Mouse (Mus musculus) hindbrain, postnatal 0 days (tissue): ENCODE measurements around the gene Gm20479. TPM values are rescaled to one million over a fixed set of nuclear protein-coding genes. Genes with fewer than 3 reads are reported as not detected.
A peak's percentile ranks its signal among the peaks of the same experiment; 100 is the strongest.

ENCODE experiments used
- ATAC-seq: fragments of 200-750 bp; cut with Nextera tagmentation; 2 replicates; pipeline ENCODE4 v1.8.0; 2017; ENCODE audit warnings: mild to moderate bottlenecking, moderate TSS enrichment, moderate library complexity
- DNase-seq: peaks from one replicate; pipeline ENCODE4 v3.0.0-alpha.2; 2015; ENCODE audit warnings: low spot score
- H3K27ac ChIP-seq: fragments of 300-500 bp; sonication (generic); 2 replicates; pipeline ENCODE4 v1.5.1; 2014; ENCODE audit warnings: mild to moderate bottlenecking
- H3K27me3 ChIP-seq: fragments of 300-500 bp; sonication (generic); 2 replicates; pipeline ENCODE4 v1.6.1; 2014; ENCODE audit warnings: low read length, mixed read lengths; ENCODE audit not compliant: insufficient read depth
- H3K36me3 ChIP-seq: fragments of 300-500 bp; sonication (generic); 2 replicates; pipeline ENCODE4 v1.6.1; 2014; ENCODE audit warnings: low read length, mixed read lengths; ENCODE audit not compliant: insufficient read depth
- H3K4me1 ChIP-seq: fragments of 300-500 bp; sonication (generic); 2 replicates; pipeline ENCODE4 v1.6.1; 2014; ENCODE audit warnings: antibody characterized with exemption, low read length, mixed read lengths; ENCODE audit not compliant: insufficient read depth
- H3K4me2 ChIP-seq: fragments of 300-500 bp; sonication (generic); 2 replicates; pipeline ENCODE4 v1.6.1; 2014; ENCODE audit warnings: low read depth, mild to moderate bottlenecking, low read length, moderate library complexity, mixed read lengths
- H3K4me3 ChIP-seq: fragments of 300-500 bp; sonication (generic); 2 replicates; pipeline ENCODE4 v1.5.1; 2014; ENCODE audit warnings: low read length
- H3K9ac ChIP-seq: fragments of 300-500 bp; sonication (generic); replicated peaks from 2 replicates; pipeline ENCODE4 v1.6.1; 2014; ENCODE audit warnings: mild to moderate bottlenecking, low read length, moderate library complexity, mixed read lengths
- H3K9me3 ChIP-seq: fragments of 300-500 bp; sonication (generic); 2 replicates; pipeline ENCODE4 v1.6.1; 2016; ENCODE audit warnings: low read length, mixed read lengths
- CTCF ChIP-seq: IDR thresholded peaks from 2 replicates; pipeline ENCODE4 v1.5.1; 2016; ENCODE audit warnings: antibody characterized with exemption, control low read depth, low read depth
- WGBS: fragments of 180-500 bp; shearing (Covaris S2); extraction: QIAGEN DNeasy Blood & Tissue Kit; methylation state at CpG from one replicate; pipeline ENCODE4 v1.1.7; 2014; 5-methylcytosine and 5-hydroxymethylcytosine counted together
- polyA plus RNA-seq: library from polyadenylated mRNA; unstranded; fragments of >200 nt; fragmentation: Nextera tagmentation; extraction: Ambion mirVana; gene quantifications from 2 replicates; pipeline ENCODE4 v1.2.1, GENCODE M21; 2015
- total RNA-seq: library from RNA; depleted of rRNA; stranded (reverse); fragments of >200 nt; gene quantifications from 2 replicates; pipeline ENCODE4 v1.2.3, GENCODE M21; 2014; rRNA removed

Gm20479 gene
- total RNA-seq (not detected in 2 replicates), polyA plus RNA-seq (not detected in 2 replicates)

DNA sequence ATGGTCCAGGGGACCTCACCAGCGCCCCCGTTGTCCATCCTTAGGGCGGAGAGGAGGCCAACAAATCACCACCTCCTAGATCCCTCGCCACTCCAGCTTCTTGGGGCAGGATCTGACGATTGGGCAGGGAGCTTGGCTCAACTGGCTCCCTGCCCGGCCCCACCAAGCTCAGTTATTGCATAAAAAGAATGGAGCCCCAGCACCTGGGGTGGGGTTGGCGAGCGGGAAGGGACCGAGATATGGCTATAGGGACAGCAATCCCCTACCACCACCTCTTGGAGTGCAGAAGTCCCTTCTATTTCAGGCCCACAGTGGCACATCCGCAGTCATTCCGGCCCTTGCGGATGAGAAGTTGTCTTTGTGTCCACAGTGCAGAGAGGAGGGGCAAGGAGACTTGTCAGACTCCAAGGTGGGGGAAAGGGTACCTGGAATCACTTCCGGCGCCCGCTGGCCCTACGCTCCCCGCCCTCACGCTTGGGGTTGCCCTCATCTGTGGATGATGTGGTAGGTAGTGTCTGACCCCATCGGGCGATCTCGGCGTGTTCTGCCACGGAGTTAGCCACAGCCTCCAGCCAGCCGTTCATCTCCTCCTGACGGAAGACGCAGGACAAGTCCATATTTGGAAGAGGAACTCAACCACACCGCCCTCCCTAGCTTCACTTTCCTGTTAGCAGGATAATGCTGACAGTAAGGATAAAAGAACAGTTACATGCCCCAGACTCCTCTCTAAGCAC, at the start of gene Gm20479:
Gm20479 (minus strand) TSS at position 559 of the 734 bp plus-strand sequence.
- Histone ChIP-seq H3K4me2 (peak within 1 kb of the TSS; percentile 81), H3K9me3 (no peaks in the 10 kb centered on the region), H3K27ac (0 out of 2 replicates have a peak within 1 kb of the TSS, but pooled peaks have one; percentile 22), H3K27me3 (0 out of 2 replicates have a peak, but pooled peaks cover 10% of the 10 kb centered on the region), H3K4me3 (peak within 1 kb of the TSS; percentile 72), H3K36me3 (peaks cover 6% of the 10 kb centered on the region; the same call in 1 of the 2 replicates), H3K4me1 (peaks cover 12% of the 10 kb centered on the region; the same call in 1 of the 2 replicates), H3K9ac (0 out of 2 replicates have a peak within 1 kb of the TSS, but pooled peaks have one; percentile 2)
- TF ChIP-seq CTCF: no peak
- DNase-seq: no peak
- no peak for ATAC-seq
- WGBS: 9% methylated on average over 27 of the region's 27 CpGs

DNA sequence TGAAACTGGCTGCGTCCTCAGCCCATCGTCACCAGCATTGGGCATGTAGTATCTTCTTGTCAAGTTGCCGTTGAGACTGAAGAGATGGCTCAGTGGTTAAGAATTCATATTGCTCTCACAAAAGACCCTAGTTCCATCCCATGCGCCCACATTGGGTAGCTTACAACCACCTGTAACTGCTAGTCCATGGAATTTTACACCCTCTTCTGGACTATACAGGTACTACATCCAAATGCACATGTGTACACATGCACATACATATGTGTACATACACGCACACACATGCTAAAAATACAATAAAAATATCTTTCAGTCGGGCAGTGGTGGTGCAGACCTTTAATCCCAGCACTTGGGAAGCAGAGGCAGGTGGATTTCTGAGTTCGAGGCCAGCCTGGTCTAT, 49.3 kb upstream of the Gm20479 start:
- TF ChIP-seq CTCF: peak; percentile 40
- H3K9ac ChIP-seq: no peak overlapping the region
- no peaks in the 10 kb centered on the region for H3K4me1 ChIP-seq
- no peaks in the 10 kb centered on the region for H3K9me3 ChIP-seq
- no peak overlapping the region for H3K4me3 ChIP-seq
- H3K27ac ChIP-seq: no peak overlapping the region
- H3K4me2 ChIP-seq: no peak overlapping the region
- H3K36me3 ChIP-seq: peaks cover 10% of the 10 kb centered on the region; the same call in 1 of the 2 replicates
- 87% methylated on average over 7 of the region's 7 CpGs for WGBS
- peaks cover 53% of the 10 kb centered on the region for H3K27me3 ChIP-seq
- ATAC-seq (no peak), DNase-seq (peak; percentile 27)

DNA sequence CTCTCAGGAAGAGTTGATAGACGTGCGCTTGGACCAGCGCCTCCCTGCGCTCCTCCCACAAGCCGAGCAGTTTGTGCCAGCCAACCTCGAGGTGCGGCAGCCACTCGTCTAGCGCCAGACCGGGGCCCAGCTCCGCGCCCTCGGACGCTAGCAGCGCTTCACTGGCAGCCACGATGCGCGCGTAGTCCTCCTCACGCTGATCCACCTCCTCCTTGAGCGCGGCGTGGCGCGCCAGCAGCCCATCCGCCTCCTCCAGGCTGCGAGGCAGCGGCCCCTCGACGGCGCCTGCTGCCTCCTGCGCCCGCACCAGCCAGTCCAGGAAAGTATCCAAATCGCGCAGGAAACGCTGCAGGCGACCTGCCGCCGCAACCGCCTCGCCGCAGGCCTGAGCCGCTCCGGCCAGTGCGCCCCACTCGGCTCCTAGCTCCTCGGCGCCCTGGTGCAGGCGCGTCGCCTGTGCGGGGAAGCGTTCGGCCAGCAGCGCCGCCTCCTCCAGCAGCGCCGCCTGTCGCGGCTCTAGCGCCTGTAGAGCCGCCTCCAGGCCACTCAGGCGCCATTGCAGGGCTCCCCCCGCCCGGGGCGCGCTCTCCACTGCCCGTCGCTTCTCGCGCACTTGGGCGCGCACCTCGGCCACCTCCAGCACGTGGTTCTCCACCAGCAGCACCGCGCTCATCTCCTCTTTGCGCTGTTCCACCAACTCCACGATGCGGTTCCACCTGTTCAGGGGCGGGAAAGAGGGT, 47.2 kb upstream of the Gm20479 start:
- no peaks in the 10 kb centered on the region for H3K4me1 ChIP-seq
- ATAC-seq (no peak), DNase-seq (no peak)
- H3K4me2 ChIP-seq: no peak overlapping the region
- H3K27me3 ChIP-seq: peaks cover 50% of the 10 kb centered on the region
- no peaks in the 10 kb centered on the region for H3K9me3 ChIP-seq
- H3K9ac ChIP-seq: no peak overlapping the region
- H3K36me3 ChIP-seq: peaks cover 16% of the 10 kb centered on the region; the same call in 1 of the 2 replicates
- no peak overlapping the region for H3K27ac ChIP-seq
- no peak for TF ChIP-seq CTCF
- no peak overlapping the region for H3K4me3 ChIP-seq
- 15% methylated on average over 81 of the region's 81 CpGs for WGBS

DNA sequence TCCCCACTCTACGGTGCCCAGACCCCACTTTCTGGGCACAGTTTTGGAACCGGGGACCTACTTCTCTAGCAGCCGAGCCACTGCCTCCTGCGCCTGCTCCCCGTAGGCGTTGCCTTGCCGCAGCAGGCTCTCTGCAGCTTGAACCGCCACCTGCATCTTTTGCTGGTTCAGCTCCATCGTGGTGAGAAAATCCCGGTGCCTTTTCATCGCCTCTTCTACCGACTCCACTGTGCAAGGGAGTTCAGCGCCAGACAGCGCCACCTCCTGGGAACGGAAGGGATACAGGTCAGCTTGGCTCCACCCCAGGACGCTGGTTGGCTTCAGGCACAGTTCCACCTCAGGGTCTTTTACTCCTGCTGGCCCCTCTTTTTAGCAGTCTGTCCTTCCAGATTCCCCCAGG, 45.5 kb upstream of the Gm20479 start:
- H3K9ac ChIP-seq: no peak overlapping the region
- 15% methylated on average over 16 of the region's 16 CpGs for WGBS
- H3K9me3 ChIP-seq: no peaks in the 10 kb centered on the region
- DNase-seq: peak; percentile 79
- TF ChIP-seq CTCF: peak; percentile 82
- peaks cover 37% of the 10 kb centered on the region for H3K27me3 ChIP-seq
- peak; percentile 70; the same call in 1 of the 2 replicates for ATAC-seq
- no peak overlapping the region for H3K27ac ChIP-seq
- no peak overlapping the region for H3K4me3 ChIP-seq
- H3K4me1 ChIP-seq: no peaks in the 10 kb centered on the region
- peaks cover 10% of the 10 kb centered on the region; the same call in 1 of the 2 replicates for H3K36me3 ChIP-seq
- H3K4me2 ChIP-seq: no peak overlapping the region

DNA sequence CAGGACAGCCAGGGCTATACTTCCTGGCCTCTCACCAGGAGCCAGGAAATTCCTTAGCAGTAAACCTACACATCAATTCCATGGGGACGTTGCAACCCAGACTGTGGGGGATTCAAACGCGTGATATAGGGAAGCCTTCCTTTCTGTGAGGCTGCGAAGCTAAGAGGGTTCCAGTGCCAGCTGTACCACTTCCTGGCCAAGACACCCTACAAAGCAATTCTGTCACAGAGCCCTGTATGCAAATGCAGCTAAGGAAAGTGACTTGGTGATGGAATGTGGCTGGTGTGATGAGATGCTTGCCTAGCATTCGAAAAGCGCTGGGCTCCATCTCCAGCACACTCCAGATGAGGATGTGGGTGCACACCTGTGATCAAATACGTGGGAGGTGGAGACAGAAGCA, 43.3 kb upstream of the Gm20479 start:
- 79% methylated on average over 7 of the region's 7 CpGs for WGBS

DNA sequence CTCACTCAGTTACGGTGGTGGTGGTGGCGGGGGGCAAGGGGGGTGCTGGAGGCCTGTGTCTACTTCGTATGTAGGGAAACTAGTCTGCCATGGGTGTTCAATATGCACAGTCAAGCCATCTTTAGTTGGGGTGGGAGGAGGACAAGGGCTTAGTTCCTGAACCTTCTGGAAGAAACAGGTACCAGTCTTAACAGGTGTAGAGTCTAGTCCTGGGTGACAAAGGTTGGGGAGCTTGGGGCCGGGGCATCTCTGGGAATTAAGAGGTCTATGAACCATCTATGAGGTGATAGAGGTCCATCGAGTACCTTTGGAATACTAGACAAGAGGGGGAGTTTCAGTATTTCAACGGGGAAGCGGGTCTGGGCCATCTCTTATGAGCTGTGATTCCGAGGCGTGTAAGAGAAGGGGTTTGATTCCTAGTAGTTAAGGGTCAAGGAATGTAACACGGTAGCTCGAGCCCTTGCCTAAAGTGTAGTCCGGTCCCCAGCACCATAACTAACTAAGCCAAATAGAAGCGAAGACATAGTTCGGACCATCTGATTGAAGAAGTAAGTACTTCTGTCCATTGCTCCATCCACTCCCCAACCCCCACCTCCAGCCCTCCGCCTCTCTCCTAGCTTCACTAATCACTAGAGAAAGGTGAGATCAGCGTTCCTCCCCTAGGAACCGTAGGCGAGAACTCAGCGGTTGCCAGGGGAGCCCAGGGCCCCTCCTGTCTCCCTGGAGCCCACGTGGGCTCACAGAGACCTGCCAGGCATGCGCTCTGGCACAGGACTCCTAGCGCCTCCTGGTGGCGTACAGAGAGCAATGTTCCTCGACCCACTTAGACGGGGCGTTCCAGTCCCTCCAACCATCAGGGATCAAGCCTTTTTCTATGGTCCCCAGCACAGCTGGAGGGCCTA, 40.1 kb upstream of the Gm20479 start:
- Histone ChIP-seq H3K36me3 (peaks cover 6% of the 10 kb centered on the region; the same call in 1 of the 2 replicates), H3K9ac (peak overlapping the region; percentile 62; the same call in 1 of the 2 replicates), H3K27me3 (peaks cover 13% of the 10 kb centered on the region; the same call in 1 of the 2 replicates), H3K4me2 (peak overlapping the region; percentile 73), H3K4me1 (peaks cover 6% of the 10 kb centered on the region; the same call in 1 of the 2 replicates), H3K9me3 (no peaks in the 10 kb centered on the region), H3K4me3 (peak overlapping the region; percentile 53), H3K27ac (no peak overlapping the region)
- DNase-seq: peak; percentile 83
- 24% methylated on average over 26 of the region's 26 CpGs for WGBS
- TF ChIP-seq CTCF: peak; percentile 84
- peak; percentile 63 for ATAC-seq

More for the DNA sequence above, 43.3 kb upstream of the Gm20479 start:
- H3K9ac ChIP-seq: no peak overlapping the region
- TF ChIP-seq CTCF: no peak
- H3K36me3 ChIP-seq: peaks cover 6% of the 10 kb centered on the region; the same call in 1 of the 2 replicates
- H3K4me3 ChIP-seq: no peak overlapping the region
- H3K9me3 ChIP-seq: no peaks in the 10 kb centered on the region
- no peak for ATAC-seq
- H3K4me2 ChIP-seq: no peak overlapping the region
- H3K27ac ChIP-seq: no peak overlapping the region
- peaks cover 6% of the 10 kb centered on the region; the same call in 1 of the 2 replicates for H3K4me1 ChIP-seq
- DNase-seq: no peak
- peaks cover 22% of the 10 kb centered on the region for H3K27me3 ChIP-seq
